Mouse (Mus musculus): ENCODE data around the gene Dnah17. TPM values are rescaled to one million over a fixed set of nuclear protein-coding genes. Genes with fewer than 3 reads are reported as not detected.

Gene Dnah17
- polyA plus RNA-seq, 1 experiment from 2014 or later = 0.14 TPM

DNA sequence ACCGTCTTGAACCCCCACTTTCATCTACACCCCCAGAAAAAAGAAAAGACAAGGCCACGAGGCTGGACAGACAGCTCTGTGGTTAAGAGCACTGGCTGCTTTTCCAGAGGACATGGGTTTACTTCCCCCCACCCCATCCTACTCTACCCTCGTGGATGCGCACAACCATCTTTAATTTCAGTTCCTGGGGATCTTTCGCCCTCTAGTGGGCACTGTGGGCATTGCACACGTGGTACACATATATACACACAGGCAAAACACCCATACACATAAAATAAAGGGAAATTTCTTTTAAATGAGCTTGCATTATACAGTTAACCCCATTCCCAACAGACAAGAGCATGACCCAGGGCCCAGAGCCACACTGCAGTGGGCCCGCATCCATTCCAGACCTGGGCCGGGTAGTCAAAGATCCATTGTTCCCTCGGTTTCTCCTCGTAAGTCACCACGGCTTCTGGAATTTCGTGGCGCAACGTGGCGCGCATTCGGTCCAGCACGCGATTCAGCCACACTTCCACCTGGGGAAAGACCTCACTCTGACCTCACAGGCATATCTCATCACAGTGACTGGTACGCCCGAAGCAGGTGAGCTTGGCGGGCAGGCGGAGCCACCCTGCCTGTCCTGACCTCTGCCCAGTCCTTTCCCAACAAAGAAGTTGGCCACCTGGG, 39.3 kb downstream of the Dnah17 start:
- no peaks in the 10 kb centered on the region for H3K27me3 ChIP-seq (replicated peaks; ENCODE audit: control insufficient read depth, insufficient read depth, low read length)
- no peak overlapping the region for H3K4me2 ChIP-seq (ENCODE audit: low read length)
- no peak overlapping the region for H3K4me3 ChIP-seq (ENCODE audit: low read depth, low read length)
- H3K9ac ChIP-seq (ENCODE audit: low read length) = no peak overlapping the region
- no peaks in the 10 kb centered on the region for H3K36me3 ChIP-seq (ENCODE audit: control insufficient read depth, insufficient read depth, low read length)
- H3K4me1 ChIP-seq (replicated peaks; ENCODE audit: control insufficient read depth, insufficient read depth, low read length) = no peaks in the 10 kb centered on the region
- no peak for DNase-seq (ENCODE audit: low spot score)
- H3K27ac ChIP-seq (ENCODE audit: low read depth) = no peak overlapping the region
- WGBS = 89% methylated on average over 23 of the region's 23 CpGs
- H3K9me3 ChIP-seq (ENCODE audit: control insufficient read depth, low read length) = peaks cover 3% of the 10 kb centered on the region; the same call in 1 of the 2 replicates
- ATAC-seq (replicated peaks; ENCODE audit: low FRiP score, low TSS enrichment, low read depth) = no peak

GRCm38 (mm10) chr11:118088896-118089295, 41.5 kb downstream of the Dnah17 start:
- 82% methylated on average over 19 of the region's 19 CpGs for WGBS
- DNase-seq (ENCODE audit: low spot score) = no peak

DNA sequence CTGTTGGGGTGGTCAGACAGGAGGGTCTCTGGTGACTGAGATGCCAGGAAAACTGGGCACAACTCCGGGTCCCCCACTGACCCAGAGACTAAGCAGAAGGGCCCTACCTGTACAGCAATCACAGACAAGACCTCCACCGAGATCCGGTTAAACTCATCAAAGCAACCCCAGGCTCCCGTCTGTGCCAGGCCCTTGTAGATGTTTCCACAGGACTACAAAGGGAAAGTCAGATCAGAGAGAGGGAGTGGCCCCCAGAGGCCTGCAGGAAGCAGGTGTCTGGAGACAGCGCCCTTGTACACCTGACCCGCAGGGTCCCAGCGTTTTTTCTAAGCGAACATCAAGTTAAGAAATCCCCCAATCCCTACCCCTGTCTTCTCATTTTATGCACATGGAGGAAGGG, 44.5 kb downstream of the Dnah17 start:
- Histone ChIP-seq H3K9me3 (ENCODE audit: control insufficient read depth, low read length) (peaks cover 3% of the 10 kb centered on the region; the same call in 1 of the 2 replicates), H3K4me3 (ENCODE audit: low read depth, low read length) (no peak overlapping the region), H3K27me3 (replicated peaks; ENCODE audit: control insufficient read depth, insufficient read depth, low read length) (no peaks in the 10 kb centered on the region), H3K36me3 (ENCODE audit: control insufficient read depth, insufficient read depth, low read length) (no peaks in the 10 kb centered on the region), H3K9ac (ENCODE audit: low read length) (no peak overlapping the region), H3K27ac (ENCODE audit: low read depth) (no peak overlapping the region), H3K4me1 (replicated peaks; ENCODE audit: control insufficient read depth, insufficient read depth, low read length) (0 out of 2 replicates have a peak, but pooled peaks cover 11% of the 10 kb centered on the region), H3K4me2 (ENCODE audit: low read length) (no peak overlapping the region)
- DNase-seq (ENCODE audit: low spot score) = no peak
- 74% methylated on average over 8 of the region's 8 CpGs for WGBS
- no peak for ATAC-seq (replicated peaks; ENCODE audit: low FRiP score, low TSS enrichment, low read depth)

More at GRCm38 (mm10) chr11:118088896-118089295, 41.5 kb downstream of the Dnah17 start:
- no peak for ATAC-seq (replicated peaks; ENCODE audit: low FRiP score, low TSS enrichment, low read depth)
- no peaks in the 10 kb centered on the region for H3K27me3 ChIP-seq (replicated peaks; ENCODE audit: control insufficient read depth, insufficient read depth, low read length)
- no peak overlapping the region for H3K27ac ChIP-seq (ENCODE audit: low read depth)
- H3K4me1 ChIP-seq (replicated peaks; ENCODE audit: control insufficient read depth, insufficient read depth, low read length) = 0 out of 2 replicates have a peak, but pooled peaks cover 7% of the 10 kb centered on the region
- no peak overlapping the region for H3K4me2 ChIP-seq (ENCODE audit: low read length)
- no peak overlapping the region for H3K4me3 ChIP-seq (ENCODE audit: low read depth, low read length)
- peaks cover 3% of the 10 kb centered on the region; the same call in 1 of the 2 replicates for H3K9me3 ChIP-seq (ENCODE audit: control insufficient read depth, low read length)
- no peaks in the 10 kb centered on the region for H3K36me3 ChIP-seq (ENCODE audit: control insufficient read depth, insufficient read depth, low read length)
- no peak overlapping the region for H3K9ac ChIP-seq (ENCODE audit: low read length)

GRCm38 (mm10) chr11:118085176-118085575, 45.3 kb downstream of the Dnah17 start:
- Histone ChIP-seq H3K9ac (ENCODE audit: low read length) (no peak overlapping the region), H3K4me1 (replicated peaks; ENCODE audit: control insufficient read depth, insufficient read depth, low read length) (0 out of 2 replicates have a peak, but pooled peaks cover 11% of the 10 kb centered on the region), H3K4me2 (ENCODE audit: low read length) (no peak overlapping the region), H3K36me3 (ENCODE audit: control insufficient read depth, insufficient read depth, low read length) (no peaks in the 10 kb centered on the region), H3K4me3 (ENCODE audit: low read depth, low read length) (no peak overlapping the region), H3K27ac (ENCODE audit: low read depth) (no peak overlapping the region), H3K9me3 (ENCODE audit: control insufficient read depth, low read length) (peaks cover 2% of the 10 kb centered on the region; the same call in 1 of the 2 replicates), H3K27me3 (replicated peaks; ENCODE audit: control insufficient read depth, insufficient read depth, low read length) (no peaks in the 10 kb centered on the region)
- DNase-seq (ENCODE audit: low spot score) = no peak
- no peak for ATAC-seq (replicated peaks; ENCODE audit: low FRiP score, low TSS enrichment, low read depth)
- WGBS = 51% methylated on average over 4 of the region's 4 CpGs

DNA sequence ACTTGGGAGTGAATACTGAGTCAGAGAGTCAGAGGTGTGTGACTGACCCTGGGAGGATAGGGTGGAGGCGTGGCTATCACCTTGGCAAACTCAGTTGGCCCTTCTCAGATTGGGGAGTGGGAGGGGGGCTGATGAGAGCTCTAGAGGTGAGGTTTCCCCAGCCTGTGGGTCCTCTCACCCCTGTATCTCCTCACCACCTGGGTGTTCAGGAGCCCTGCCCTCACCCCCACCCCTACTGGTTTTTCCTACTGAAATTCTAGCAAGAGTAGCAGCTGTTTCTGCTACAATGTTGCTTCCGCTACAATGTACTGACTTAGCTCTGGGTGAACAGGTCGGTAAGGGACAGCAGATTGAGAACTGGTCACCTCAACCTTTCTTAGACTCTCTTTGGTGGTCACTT, 46.2 kb downstream of the Dnah17 start:
- no peak for DNase-seq (ENCODE audit: low spot score)
- Histone ChIP-seq H3K9ac (ENCODE audit: low read length) (no peak overlapping the region), H3K4me2 (ENCODE audit: low read length) (no peak overlapping the region), H3K9me3 (ENCODE audit: control insufficient read depth, low read length) (no peaks in the 10 kb centered on the region), H3K4me1 (replicated peaks; ENCODE audit: control insufficient read depth, insufficient read depth, low read length) (0 out of 2 replicates have a peak, but pooled peaks cover 11% of the 10 kb centered on the region), H3K36me3 (ENCODE audit: control insufficient read depth, insufficient read depth, low read length) (no peaks in the 10 kb centered on the region), H3K27ac (ENCODE audit: low read depth) (no peak overlapping the region), H3K4me3 (ENCODE audit: low read depth, low read length) (no peak overlapping the region), H3K27me3 (replicated peaks; ENCODE audit: control insufficient read depth, insufficient read depth, low read length) (no peaks in the 10 kb centered on the region)
- ATAC-seq (replicated peaks; ENCODE audit: low FRiP score, low TSS enrichment, low read depth) = no peak
- WGBS = 75% methylated on average over 3 of the region's 3 CpGs

- Histone ChIP-seq H3K27ac (ENCODE audit: low read depth) (no peak overlapping the region), H3K9ac (ENCODE audit: low read length) (no peak overlapping the region), H3K4me1 (replicated peaks; ENCODE audit: control insufficient read depth, insufficient read depth, low read length) (0 out of 2 replicates have a peak, but pooled peaks cover 11% of the 10 kb centered on the region), H3K4me3 (ENCODE audit: low read depth, low read length) (no peak overlapping the region), H3K9me3 (ENCODE audit: control insufficient read depth, low read length) (no peaks in the 10 kb centered on the region), H3K27me3 (replicated peaks; ENCODE audit: control insufficient read depth, insufficient read depth, low read length) (no peaks in the 10 kb centered on the region), H3K36me3 (ENCODE audit: control insufficient read depth, insufficient read depth, low read length) (no peaks in the 10 kb centered on the region), H3K4me2 (ENCODE audit: low read length) (no peak overlapping the region)
- ATAC-seq (replicated peaks; ENCODE audit: low FRiP score, low TSS enrichment, low read depth) (no peak), DNase-seq (ENCODE audit: low spot score) (peak; percentile 94)
- 15% methylated on average over 6 of the region's 6 CpGs for WGBS
These were observed 46.6 kb downstream of the Dnah17 start for GRCm38 (mm10) chr11:118083811-118084210.

GRCm38 (mm10) chr11:118082294-118082693, 48.1 kb downstream of the Dnah17 start:
- DNase-seq (ENCODE audit: low spot score) (no peak), ATAC-seq (replicated peaks; ENCODE audit: low FRiP score, low TSS enrichment, low read depth) (no peak)
- 82% methylated on average over 14 of the region's 14 CpGs for WGBS
- H3K4me1 ChIP-seq (replicated peaks; ENCODE audit: control insufficient read depth, insufficient read depth, low read length) = 0 out of 2 replicates have a peak, but pooled peaks cover 11% of the 10 kb centered on the region
- H3K4me2 ChIP-seq (ENCODE audit: low read length) = no peak overlapping the region
- H3K36me3 ChIP-seq (ENCODE audit: control insufficient read depth, insufficient read depth, low read length) = no peaks in the 10 kb centered on the region
- no peak overlapping the region for H3K9ac ChIP-seq (ENCODE audit: low read length)
- H3K9me3 ChIP-seq (ENCODE audit: control insufficient read depth, low read length) = no peaks in the 10 kb centered on the region
- H3K27me3 ChIP-seq (replicated peaks; ENCODE audit: control insufficient read depth, insufficient read depth, low read length) = no peaks in the 10 kb centered on the region
- no peak overlapping the region for H3K4me3 ChIP-seq (ENCODE audit: low read depth, low read length)
- no peak overlapping the region for H3K27ac ChIP-seq (ENCODE audit: low read depth)

DNA sequence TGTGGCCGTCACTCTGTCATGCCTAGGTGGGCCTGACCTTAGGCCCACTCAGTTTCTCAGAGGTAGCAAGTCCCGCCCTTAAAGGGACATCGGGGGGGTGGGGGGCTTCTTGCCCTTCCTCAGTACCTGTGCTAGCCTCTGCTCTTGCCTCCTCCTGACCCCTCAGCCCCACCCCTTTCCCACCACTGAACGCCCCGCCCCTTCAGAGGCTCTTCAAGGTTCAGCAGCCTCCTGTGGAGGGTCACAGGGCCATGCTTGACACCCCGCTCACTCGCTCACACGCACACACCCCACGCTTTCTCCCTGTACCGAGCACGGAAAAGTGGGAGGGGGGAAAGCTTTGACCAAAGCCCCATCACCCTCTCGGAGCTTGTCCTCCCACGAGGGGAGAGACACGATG, 50.7 kb downstream of the Dnah17 start:
- WGBS = 74% methylated on average over 14 of the region's 14 CpGs
- Histone ChIP-seq H3K4me3 (ENCODE audit: low read depth, low read length) (no peak overlapping the region), H3K9ac (ENCODE audit: low read length) (no peak overlapping the region), H3K4me1 (replicated peaks; ENCODE audit: control insufficient read depth, insufficient read depth, low read length) (peaks cover 13% of the 10 kb centered on the region), H3K9me3 (ENCODE audit: control insufficient read depth, low read length) (no peaks in the 10 kb centered on the region), H3K27me3 (replicated peaks; ENCODE audit: control insufficient read depth, insufficient read depth, low read length) (no peaks in the 10 kb centered on the region), H3K36me3 (ENCODE audit: control insufficient read depth, insufficient read depth, low read length) (no peaks in the 10 kb centered on the region), H3K4me2 (ENCODE audit: low read length) (no peak overlapping the region), H3K27ac (ENCODE audit: low read depth) (no peak overlapping the region)
- no peak for DNase-seq (ENCODE audit: low spot score)
- ATAC-seq (replicated peaks; ENCODE audit: low FRiP score, low TSS enrichment, low read depth) = no peak

DNA sequence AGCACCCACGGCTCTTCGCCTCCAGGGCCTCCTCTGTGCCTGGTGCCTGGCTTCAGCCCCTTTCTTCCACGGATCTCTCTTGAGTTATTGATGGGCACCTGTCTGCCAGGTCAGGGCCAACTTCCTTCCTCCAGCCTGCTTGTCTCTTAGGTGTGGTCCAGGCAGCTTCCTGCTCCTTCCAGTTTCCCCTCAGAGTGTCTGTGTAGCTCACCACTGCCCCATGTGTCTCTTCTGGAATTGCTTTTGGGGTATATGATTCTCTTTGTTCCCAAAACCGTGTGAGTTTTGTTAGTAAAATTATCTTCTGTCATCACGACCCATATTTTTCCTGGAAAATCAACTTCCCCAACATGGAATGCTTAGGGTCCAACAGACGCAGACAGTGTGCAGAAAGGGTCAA, 53.5 kb downstream of the Dnah17 start:
- no peaks in the 10 kb centered on the region for H3K9me3 ChIP-seq (ENCODE audit: control insufficient read depth, low read length)
- no peaks in the 10 kb centered on the region for H3K27me3 ChIP-seq (replicated peaks; ENCODE audit: control insufficient read depth, insufficient read depth, low read length)
- ATAC-seq (replicated peaks; ENCODE audit: low FRiP score, low TSS enrichment, low read depth) (no peak), DNase-seq (ENCODE audit: low spot score) (no peak)
- H3K9ac ChIP-seq (ENCODE audit: low read length) = no peak overlapping the region
- 73% methylated on average over 6 of the region's 6 CpGs for WGBS
- H3K4me2 ChIP-seq (ENCODE audit: low read length) = no peak overlapping the region
- H3K4me1 ChIP-seq (replicated peaks; ENCODE audit: control insufficient read depth, insufficient read depth, low read length) = peaks cover 16% of the 10 kb centered on the region
- no peak overlapping the region for H3K27ac ChIP-seq (ENCODE audit: low read depth)
- H3K4me3 ChIP-seq (ENCODE audit: low read depth, low read length) = no peak overlapping the region
- H3K36me3 ChIP-seq (ENCODE audit: control insufficient read depth, insufficient read depth, low read length) = no peaks in the 10 kb centered on the region
